Mouse (Mus musculus) kidney, embryonic 14.5 days (tissue): ENCODE data around the gene Pard3b. TPM values are rescaled to one million over a fixed set of nuclear protein-coding genes. Genes with fewer than 3 reads are reported as not detected.
A peak's percentile ranks its signal among the peaks of the same experiment; 100 is the strongest.

ENCODE experiments used
- ATAC-seq: fragments of 200-750 bp; cut with Nextera tagmentation; 2 replicates; pipeline ENCODE4 v1.8.0; 2017; ENCODE audit warnings: moderate number of reproducible peaks, mild to moderate bottlenecking, moderate TSS enrichment, moderate library complexity; ENCODE audit not compliant: low FRiP score, low TSS enrichment
- H3K27ac ChIP-seq: fragments of 300-500 bp; sonication (generic); 2 replicates; pipeline ENCODE4 v1.5.1; 2014; ENCODE audit warnings: low read depth, mild to moderate bottlenecking, low read length, moderate library complexity, mixed read lengths
- H3K27me3 ChIP-seq: fragments of 300-500 bp; sonication (generic); 2 replicates; pipeline ENCODE4 v1.6.1; 2014; ENCODE audit warnings: mild to moderate bottlenecking, low read length; ENCODE audit not compliant: control insufficient read depth, insufficient read depth
- H3K36me3 ChIP-seq: fragments of 300-500 bp; sonication (generic); 2 replicates; pipeline ENCODE4 v1.6.1; 2014; ENCODE audit warnings: low read length, mixed read lengths; ENCODE audit not compliant: control insufficient read depth, insufficient read depth
- H3K4me1 ChIP-seq: fragments of 300-500 bp; sonication (generic); 2 replicates; pipeline ENCODE4 v1.6.1; 2014; ENCODE audit warnings: low read length, mixed read lengths; ENCODE audit not compliant: control insufficient read depth, insufficient read depth
- H3K4me2 ChIP-seq: fragments of 300-500 bp; sonication (generic); replicated peaks from 2 replicates; pipeline ENCODE4 v1.6.1; 2014; ENCODE audit warnings: low read depth, mild to moderate bottlenecking, low read length
- H3K4me3 ChIP-seq: fragments of 300-500 bp; sonication (generic); 2 replicates; pipeline ENCODE4 v1.5.1; 2014; ENCODE audit warnings: mild to moderate bottlenecking, low read length
- H3K9ac ChIP-seq: fragments of 300-500 bp; sonication (generic); 2 replicates; pipeline ENCODE4 v1.6.1; 2014; ENCODE audit warnings: low read depth, mild to moderate bottlenecking, low read length, moderate library complexity
- H3K9me3 ChIP-seq: fragments of 300-500 bp; sonication (generic); 2 replicates; pipeline ENCODE4 v1.6.1; 2016; ENCODE audit warnings: low read length; ENCODE audit not compliant: control insufficient read depth
- WGBS: fragments of 180-500 bp; shearing (Covaris S2); extraction: QIAGEN DNeasy Blood & Tissue Kit; methylation state at CpG from one replicate; pipeline ENCODE4 v1.1.7; 2014; 5-methylcytosine and 5-hydroxymethylcytosine counted together
- polyA plus RNA-seq: library from polyadenylated mRNA; unstranded; fragments of >200 nt; fragmentation: Nextera tagmentation; extraction: Ambion mirVana; gene quantifications from 2 replicates; pipeline ENCODE4 v1.2.1, GENCODE M21; 2014

Pard3b gene
- polyA plus RNA-seq, 1 experiment from 2014 or later, result 22.4 TPM

DNA sequence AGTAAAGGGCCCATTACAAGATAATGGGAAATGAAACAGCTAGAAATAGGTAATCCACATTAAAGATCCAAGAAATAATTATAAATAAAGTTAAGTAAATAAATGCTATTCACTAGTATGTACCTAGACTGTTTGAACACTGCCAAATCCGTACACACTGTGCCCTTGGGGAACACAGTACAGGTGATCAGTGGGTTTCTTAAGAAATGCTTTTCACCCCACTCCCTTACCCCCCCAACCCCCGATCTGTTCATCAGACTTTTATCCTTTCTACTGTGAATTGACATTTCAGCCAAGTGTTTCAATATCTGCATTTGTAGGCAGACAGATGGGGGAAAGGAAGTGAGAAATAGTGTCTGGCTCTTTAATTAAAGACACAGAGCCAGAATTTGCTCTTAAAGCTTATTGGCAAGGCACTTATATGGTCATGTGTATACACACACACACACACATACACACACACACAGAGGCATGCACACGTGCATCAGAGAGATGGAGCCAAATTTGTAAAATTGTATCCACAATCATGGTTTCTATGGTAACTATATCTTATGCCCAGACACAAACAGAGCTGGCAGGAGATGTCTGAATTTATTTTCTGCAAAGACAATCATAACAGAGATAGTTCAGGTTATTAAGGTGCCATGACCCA, 938.4 kb downstream of the Pard3b start:
- 89% methylated on average over 3 of the region's 3 CpGs for WGBS
- Histone ChIP-seq H3K36me3 (no peaks in the 10 kb centered on the region), H3K9ac (no peak overlapping the region), H3K4me1 (no peaks in the 10 kb centered on the region), H3K27ac (no peak overlapping the region), H3K27me3 (no peaks in the 10 kb centered on the region), H3K4me3 (no peak overlapping the region), H3K9me3 (no peaks in the 10 kb centered on the region), H3K4me2 (no peak overlapping the region)
- ATAC-seq, result no peak

DNA sequence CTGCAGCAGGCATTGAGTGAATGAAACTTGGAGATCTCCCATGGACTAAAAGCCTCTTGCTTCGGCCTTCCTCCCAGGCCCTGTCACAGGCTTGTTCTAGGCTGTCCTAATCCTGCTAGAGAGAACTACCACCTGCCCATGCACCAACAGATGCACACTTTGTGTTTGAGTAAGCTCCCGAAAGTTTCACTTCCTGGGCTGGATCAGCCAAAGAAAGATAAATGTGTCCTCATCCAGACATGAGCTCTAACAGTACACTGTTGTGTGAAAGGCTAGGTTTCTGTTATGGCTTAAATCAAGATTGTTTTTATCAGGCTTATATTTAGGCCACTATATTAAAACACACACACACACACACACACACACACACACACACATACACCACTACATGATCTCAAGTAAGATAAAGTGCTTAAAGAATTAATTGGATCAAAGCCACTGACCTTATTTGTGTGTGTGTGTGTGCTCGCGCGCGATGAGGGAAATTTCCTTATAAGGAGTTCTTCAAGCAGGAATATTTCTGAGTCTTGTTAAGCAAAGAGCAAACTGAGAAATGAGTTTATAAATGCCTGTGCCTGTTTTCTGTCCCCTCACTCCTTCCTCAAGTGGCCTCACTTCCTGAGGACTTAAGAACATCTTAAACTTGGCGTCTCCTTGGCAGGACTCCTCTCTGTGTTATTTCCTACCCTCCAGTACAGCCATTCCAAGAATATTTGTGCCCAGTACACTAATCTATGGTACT, 940.6 kb downstream of the Pard3b start:
- no peaks in the 10 kb centered on the region for H3K9me3 ChIP-seq
- H3K4me2 ChIP-seq, result no peak overlapping the region
- H3K4me3 ChIP-seq, result no peak overlapping the region
- no peak for ATAC-seq
- no peaks in the 10 kb centered on the region for H3K4me1 ChIP-seq
- H3K9ac ChIP-seq, result no peak overlapping the region
- 69% methylated on average over 7 of the region's 7 CpGs for WGBS
- H3K36me3 ChIP-seq, result no peaks in the 10 kb centered on the region
- H3K27ac ChIP-seq, result no peak overlapping the region
- no peaks in the 10 kb centered on the region for H3K27me3 ChIP-seq

DNA sequence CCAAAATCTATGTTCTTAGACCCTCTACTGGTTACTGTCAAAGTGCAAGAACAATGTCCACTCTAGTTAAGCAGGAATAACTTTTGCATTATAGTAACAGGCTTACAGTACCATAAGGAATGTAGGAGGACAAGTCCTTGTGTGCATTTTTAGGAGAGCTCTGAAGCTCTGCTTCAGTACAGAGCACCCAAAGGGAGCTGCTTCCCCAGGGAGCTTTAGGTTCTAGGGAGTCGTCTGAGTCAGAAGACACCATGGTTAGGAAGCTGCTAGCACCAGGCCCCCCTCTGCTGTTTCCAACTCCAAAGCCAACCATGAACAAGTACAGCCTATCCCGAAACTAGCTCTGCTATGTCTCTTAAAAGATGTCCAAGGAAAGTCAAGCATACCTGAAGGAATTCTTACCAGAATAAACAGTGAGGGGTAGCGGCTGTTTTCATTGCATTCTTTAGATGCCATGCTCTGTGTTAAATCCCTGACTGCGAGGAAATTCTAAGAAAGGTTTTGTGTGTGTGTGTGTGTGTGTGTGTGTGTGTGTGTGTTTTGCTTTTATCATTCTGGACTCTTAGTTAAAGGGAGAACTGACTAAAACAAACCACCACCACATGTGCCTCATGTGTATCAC, 941.8 kb downstream of the Pard3b start:
- H3K9me3 ChIP-seq, result no peaks in the 10 kb centered on the region
- no peaks in the 10 kb centered on the region for H3K27me3 ChIP-seq
- 63% methylated on average over 4 of the region's 4 CpGs for WGBS
- no peaks in the 10 kb centered on the region for H3K4me1 ChIP-seq
- no peaks in the 10 kb centered on the region for H3K36me3 ChIP-seq
- ATAC-seq, result no peak
- no peak overlapping the region for H3K9ac ChIP-seq
- H3K4me2 ChIP-seq, result no peak overlapping the region
- H3K4me3 ChIP-seq, result no peak overlapping the region
- no peak overlapping the region for H3K27ac ChIP-seq

DNA sequence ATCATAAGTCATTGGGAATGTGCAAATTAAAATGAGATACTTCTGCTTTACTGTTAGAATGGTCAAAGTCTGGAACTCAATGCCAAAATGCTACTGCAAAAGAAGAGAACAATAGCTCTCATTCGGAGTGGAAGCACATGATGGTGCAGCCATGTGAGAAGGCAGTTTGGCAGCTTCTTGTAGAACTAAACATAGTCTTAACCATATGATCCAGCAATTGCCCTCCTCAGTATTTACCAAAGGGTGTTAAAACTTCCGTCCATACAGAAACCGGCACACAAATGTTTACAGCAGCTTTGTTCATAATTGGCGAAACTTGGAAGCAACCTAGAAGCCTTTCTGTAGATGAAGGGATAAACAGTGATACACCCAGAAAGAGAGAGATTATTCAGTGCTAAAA, 943.9 kb downstream of the Pard3b start:
- ATAC-seq, result no peak
- no peaks in the 10 kb centered on the region for H3K9me3 ChIP-seq
- WGBS, result 88% methylated on average over 4 of the region's 4 CpGs

DNA sequence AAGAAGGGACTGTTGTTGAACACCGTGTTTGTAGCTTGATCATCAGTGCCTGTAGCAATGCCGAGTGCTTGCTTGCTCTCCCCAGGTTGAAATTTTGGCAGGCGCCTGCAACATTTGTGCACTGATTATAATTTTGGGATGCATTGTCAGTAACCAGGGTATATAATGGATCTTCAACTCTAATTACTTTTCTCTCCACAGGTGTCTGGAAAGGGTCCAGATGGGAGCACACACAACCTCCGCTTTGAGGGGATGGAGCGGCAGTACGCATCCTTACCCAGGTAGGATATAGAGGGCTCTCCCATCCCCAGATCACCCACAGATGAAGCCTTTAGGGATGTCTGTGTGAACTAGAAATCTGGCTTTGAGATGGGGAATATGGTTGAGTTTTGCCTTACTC, 948.9 kb downstream of the Pard3b start:
- no peak for ATAC-seq
- Histone ChIP-seq H3K4me2 (no peak overlapping the region), H3K9ac (no peak overlapping the region), H3K27me3 (no peaks in the 10 kb centered on the region), H3K27ac (no peak overlapping the region), H3K9me3 (no peaks in the 10 kb centered on the region), H3K4me1 (peaks cover 4% of the 10 kb centered on the region; the same call in 1 of the 2 replicates), H3K36me3 (no peaks in the 10 kb centered on the region), H3K4me3 (no peak overlapping the region)
- WGBS, result 95% methylated on average over 6 of the region's 6 CpGs

More for the DNA sequence above, 943.9 kb downstream of the Pard3b start:
- Histone ChIP-seq H3K4me1 (no peaks in the 10 kb centered on the region), H3K4me3 (no peak overlapping the region), H3K27ac (no peak overlapping the region), H3K27me3 (no peaks in the 10 kb centered on the region), H3K36me3 (no peaks in the 10 kb centered on the region), H3K9ac (no peak overlapping the region), H3K4me2 (no peak overlapping the region)

DNA sequence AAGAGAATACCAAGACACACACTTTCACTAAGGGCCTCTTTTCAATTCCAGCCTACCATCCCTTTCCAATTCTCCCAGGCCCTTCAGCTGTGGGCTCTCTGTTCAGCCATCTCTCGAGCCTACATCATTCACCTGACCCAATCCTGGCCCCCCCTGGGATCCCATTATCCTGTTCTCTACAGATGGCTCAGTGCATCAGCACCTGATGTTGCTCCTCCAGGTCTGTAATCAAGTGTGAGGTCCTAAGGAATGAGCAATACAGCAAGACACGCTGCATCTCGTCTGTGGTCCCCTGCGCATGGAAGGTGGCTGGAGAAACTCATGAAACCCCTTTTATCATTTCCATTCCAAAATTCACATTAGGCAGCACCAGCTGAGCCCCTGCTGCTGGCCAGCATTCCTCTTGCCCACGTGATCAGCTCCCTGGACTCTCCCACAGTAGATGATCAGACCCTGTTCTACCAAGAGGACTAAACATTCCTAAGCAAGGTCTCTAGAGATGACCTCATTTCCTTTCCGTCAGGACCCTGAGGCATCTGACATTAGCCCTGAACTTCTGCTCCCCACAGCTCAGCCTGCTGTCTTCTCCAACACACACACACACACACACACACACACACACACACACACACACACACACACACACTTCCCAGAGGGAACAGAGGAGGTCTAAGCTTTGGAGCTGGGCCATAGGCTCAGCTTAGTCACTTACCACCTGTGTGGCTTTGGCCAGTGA, 952.8 kb downstream of the Pard3b start:
- H3K27ac ChIP-seq, result no peak overlapping the region
- H3K9me3 ChIP-seq, result no peaks in the 10 kb centered on the region
- no peaks in the 10 kb centered on the region for H3K36me3 ChIP-seq
- H3K4me2 ChIP-seq, result no peak overlapping the region
- peak overlapping the region; percentile 12; the same call in 1 of the 2 replicates for H3K9ac ChIP-seq
- no peak overlapping the region for H3K4me3 ChIP-seq
- WGBS, result 66% methylated on average over 6 of the region's 6 CpGs
- H3K4me1 ChIP-seq, result peaks cover 4% of the 10 kb centered on the region; the same call in 1 of the 2 replicates
- no peaks in the 10 kb centered on the region for H3K27me3 ChIP-seq
- ATAC-seq, result 0 out of 2 replicates have a peak, but pooled peaks have one; percentile 52

DNA sequence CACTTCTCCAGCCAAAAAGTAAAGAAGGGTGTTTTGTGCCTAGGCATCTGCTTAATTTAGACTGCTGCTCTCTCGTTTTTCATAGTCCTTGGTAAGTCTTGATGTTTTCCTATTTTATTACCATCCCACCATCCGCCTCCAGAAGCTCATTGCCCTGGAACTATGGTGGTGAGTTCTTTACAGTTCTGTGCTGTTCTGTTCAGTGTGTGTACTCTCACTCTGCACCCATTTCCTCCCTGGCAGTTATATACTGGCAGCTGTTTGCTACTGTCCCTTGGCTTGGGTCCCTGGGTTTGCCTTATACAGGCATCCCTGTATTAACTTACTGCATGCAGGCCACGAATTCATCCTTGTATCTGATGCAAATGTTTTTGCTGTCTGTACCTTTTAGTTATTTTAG, 956.8 kb downstream of the Pard3b start:
- no peak for ATAC-seq
- Histone ChIP-seq H3K9ac (no peak overlapping the region), H3K9me3 (no peaks in the 10 kb centered on the region), H3K4me2 (no peak overlapping the region), H3K36me3 (no peaks in the 10 kb centered on the region), H3K27me3 (no peaks in the 10 kb centered on the region), H3K27ac (no peak overlapping the region), H3K4me3 (no peak overlapping the region), H3K4me1 (peaks cover 4% of the 10 kb centered on the region; the same call in 1 of the 2 replicates)
- WGBS, result 66% methylated on average over 3 of the region's 3 CpGs

DNA sequence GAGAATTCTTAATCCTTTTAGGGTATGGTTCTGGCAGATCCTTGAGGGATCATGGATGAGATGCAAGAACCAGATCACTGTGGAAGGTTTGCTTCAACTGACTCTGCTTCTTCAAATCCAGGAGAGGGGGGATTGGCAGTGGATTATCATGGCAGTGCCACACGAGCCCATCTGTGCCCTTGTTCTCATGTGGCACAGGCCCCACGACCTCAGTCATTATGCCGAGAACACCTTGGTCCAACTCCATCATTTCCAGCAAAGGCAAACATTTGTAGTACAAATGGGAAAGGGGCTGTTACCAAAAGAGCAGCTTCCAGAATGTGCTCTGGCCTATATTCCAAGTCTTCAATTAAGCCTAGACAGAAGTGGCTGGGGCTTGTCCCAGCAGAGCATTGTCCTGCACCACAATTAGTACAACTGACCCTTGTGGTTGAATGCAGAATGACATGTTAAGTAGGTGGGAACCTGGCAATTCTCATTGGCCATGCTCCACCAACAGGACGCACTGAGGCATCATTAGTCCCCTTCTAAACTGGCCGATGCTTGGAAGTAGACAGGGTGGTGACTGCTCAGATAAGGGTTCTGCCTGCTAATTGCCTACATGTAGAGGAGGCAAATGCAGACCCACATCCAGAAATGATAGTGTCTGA, 959.3 kb downstream of the Pard3b start:
- Histone ChIP-seq H3K9ac (no peak overlapping the region), H3K27me3 (no peaks in the 10 kb centered on the region), H3K27ac (no peak overlapping the region), H3K36me3 (no peaks in the 10 kb centered on the region), H3K4me2 (no peak overlapping the region), H3K4me1 (no peaks in the 10 kb centered on the region), H3K9me3 (no peaks in the 10 kb centered on the region), H3K4me3 (no peak overlapping the region)
- WGBS, result 89% methylated on average over 5 of the region's 5 CpGs
- ATAC-seq, result no peak
